Mouse (Mus musculus) small intestine, adult 2 months (tissue): Measurements from ENCODE around the gene Tmem107.

Experiments
- CTCF ChIP-seq: fragments of 200-500 bp; IDR thresholded peaks from 2 replicates; pipeline ENCODE4 v1.5.1; 2012; ENCODE audit warnings: low read depth, mild to moderate bottlenecking, control low read depth, inconsistent platforms, low read length, moderate library complexity, mixed read lengths; ENCODE audit not compliant: insufficient replicate concordance, insufficient read length; ENCODE audit errors: extremely low read depth
- POLR2A ChIP-seq: fragments of 200-500 bp; IDR thresholded peaks from 2 replicates; pipeline ENCODE4 v1.6.1; 2012; ENCODE audit warnings: low read depth, mild to moderate bottlenecking, control low read depth, inconsistent platforms, low read length, moderate library complexity

DNA sequence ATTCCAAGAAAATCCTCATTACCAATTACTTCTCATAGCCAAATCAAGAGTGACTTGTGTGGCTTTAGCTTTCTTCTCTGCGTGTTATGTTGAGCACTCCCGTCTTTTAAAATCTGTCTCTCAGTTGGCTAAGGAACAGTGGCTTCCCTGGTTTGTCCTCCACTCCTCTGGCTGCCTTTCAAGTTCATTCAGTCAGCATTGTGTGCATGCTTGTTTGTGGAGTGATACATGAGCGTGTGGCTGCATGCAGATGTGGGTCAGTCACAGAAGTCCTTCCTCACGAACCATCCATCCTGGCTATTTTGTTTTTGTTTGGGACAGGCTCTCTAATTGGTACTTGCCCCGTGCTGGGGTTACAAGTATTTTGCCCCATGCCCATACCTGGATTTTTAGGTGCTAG lies 6.0 kb downstream of the Tmem107 start:
- no peak for TF ChIP-seq CTCF
- TF ChIP-seq POLR2A, result no peak
